Mouse (Mus musculus): ENCODE results near the gene Plekhh2. TPM values are rescaled to one million over a fixed set of nuclear protein-coding genes. Genes with fewer than 3 reads are reported as not detected.

Plekhh2 gene
- polyA plus RNA-seq (2015; fragmentation: Nextera tagmentation; extraction: Ambion mirVana), result 1.2 and 2.1 TPM in 2 replicates

DNA sequence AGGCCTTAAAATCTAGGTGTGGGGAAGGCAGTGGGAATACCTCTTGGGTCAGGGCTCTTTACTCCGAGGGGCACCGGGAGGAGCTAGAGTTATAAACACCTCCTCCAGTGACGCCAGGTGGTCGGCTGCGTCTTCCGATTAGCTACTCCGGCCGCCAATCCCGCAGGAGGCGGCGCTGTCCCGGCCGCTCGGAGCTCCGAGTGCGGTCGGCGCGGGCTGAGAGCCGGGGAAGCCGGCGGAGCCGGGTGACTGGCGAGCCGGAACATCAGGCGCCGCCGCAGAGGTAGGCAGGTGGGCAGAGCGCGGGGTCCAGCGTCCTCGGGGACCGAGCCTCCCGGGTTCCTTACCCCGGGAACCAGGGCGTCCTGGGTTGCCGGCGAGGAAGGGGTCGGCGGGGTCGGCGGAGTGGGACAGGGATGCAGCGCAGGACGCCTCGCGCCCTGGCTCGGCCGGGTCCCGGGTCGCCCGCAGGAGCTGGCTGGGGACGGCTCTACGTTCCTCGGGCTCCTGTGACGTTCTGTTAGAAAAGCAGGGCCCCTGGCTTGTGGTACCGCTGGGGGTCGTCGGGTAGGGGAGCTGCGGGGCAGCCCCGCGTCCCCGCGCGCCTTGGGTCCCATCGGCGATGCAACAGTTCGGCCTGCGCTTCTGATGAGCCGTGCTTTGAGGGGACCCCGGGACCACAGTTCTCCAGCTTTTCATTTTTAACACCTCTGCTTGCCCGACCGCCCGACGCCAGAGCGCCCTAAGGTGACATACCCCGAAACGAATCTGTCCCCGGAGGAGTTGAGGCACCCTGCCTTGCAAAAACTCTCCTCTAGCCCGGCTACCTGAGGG lies at the start of gene Plekhh2:
TSS of gene Plekhh2 (plus strand) at position 214 of the 834 bp plus-strand sequence.
- Histone ChIP-seq H3K9me3 (ENCODE audit: control insufficient read depth, low read length) (no peaks in the 10 kb centered on the region), H3K4me2 (ENCODE audit: low read length) (peak within 1 kb of the TSS; percentile 98), H3K36me3 (ENCODE audit: control insufficient read depth, insufficient read depth, low read length) (no peaks in the 10 kb centered on the region), H3K9ac (ENCODE audit: low read depth, low read length) (peak within 1 kb of the TSS; percentile 83), H3K4me3 (ENCODE audit: low read length) (peak within 1 kb of the TSS; percentile 89), H3K27me3 (replicated peaks; ENCODE audit: control insufficient read depth, insufficient read depth, low read length) (no peaks in the 10 kb centered on the region), H3K4me1 (ENCODE audit: control insufficient read depth, insufficient read depth, low read depth, low read length) (peaks cover 16% of the 10 kb centered on the region), H3K27ac (ENCODE audit: low read depth, low read length) (peak within 1 kb of the TSS; percentile 44; the same call in 1 of the 2 replicates)
- under 1% methylated on average over 74 of the region's 79 CpGs for WGBS
- peak; percentile 92 for ATAC-seq

DNA sequence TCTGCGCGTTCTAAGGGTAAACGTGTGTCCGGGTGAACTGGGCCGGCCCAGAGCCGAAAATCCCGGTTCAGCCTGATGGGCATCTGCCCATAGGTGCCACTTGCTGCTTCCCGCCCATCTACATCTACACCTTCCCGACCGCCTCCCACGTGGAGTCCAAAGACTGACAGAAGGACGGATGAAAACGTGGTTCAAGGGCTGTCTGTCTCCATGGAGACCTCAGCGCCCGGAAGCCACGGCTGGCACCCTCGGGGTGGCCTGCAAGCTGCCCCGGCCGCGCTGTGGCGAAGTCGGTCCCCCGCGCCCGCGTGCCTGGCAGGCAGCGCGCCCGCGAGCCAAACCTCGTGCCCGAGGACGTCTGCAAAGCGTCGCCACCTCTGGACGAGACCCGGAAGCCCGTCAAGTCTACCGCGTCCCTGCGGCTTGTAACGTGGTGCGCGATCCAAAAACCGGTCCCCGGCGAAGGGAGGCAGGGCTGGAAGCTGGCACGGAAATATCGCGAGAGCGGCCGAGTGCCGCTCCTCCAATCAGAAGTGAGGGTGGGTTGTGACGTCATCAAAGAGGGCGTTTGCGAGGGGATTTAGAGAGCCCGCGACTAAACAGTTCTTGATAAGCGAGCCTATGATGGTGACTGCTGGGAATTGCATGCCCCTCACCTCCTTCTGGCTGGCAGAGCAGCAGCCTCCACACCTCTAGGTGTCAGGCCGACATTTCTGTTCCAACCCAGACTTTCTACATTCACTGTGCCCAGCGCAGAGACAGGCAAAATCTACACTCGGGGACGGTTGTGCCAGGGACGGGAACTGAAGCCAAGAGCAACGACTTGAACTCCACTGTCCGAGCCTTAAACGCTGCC lies 45.7 kb upstream of the Plekhh2 start, which contains the start of gene Thada:
TSS of gene Thada (minus strand) at position 453 of the 856 bp plus-strand sequence.
- H3K4me3 ChIP-seq (ENCODE audit: low read length), result peak within 1 kb of the TSS; percentile 70
- under 1% methylated on average over 64 of the region's 67 CpGs for WGBS
- peaks cover 8% of the 10 kb centered on the region for H3K4me1 ChIP-seq (ENCODE audit: control insufficient read depth, insufficient read depth, low read depth, low read length)
- ATAC-seq, result peak; percentile 99
- no peaks in the 10 kb centered on the region for H3K27me3 ChIP-seq (replicated peaks; ENCODE audit: control insufficient read depth, insufficient read depth, low read length)
- H3K36me3 ChIP-seq (ENCODE audit: control insufficient read depth, insufficient read depth, low read length), result no peaks in the 10 kb centered on the region
- peak within 1 kb of the TSS; percentile 78 for H3K27ac ChIP-seq (ENCODE audit: low read depth, low read length)
- peak within 1 kb of the TSS; percentile 85 for H3K4me2 ChIP-seq (ENCODE audit: low read length)
- no peaks in the 10 kb centered on the region for H3K9me3 ChIP-seq (ENCODE audit: control insufficient read depth, low read length)
- peak within 1 kb of the TSS; percentile 85 for H3K9ac ChIP-seq (ENCODE audit: low read depth, low read length)

GRCm38 (mm10) chr17:84474312-84474711 lies 37.4 kb upstream of the Plekhh2 start:
- Histone ChIP-seq H3K4me1 (ENCODE audit: control insufficient read depth, insufficient read depth, low read depth, low read length) (no peaks in the 10 kb centered on the region), H3K9ac (ENCODE audit: low read depth, low read length) (no peak overlapping the region), H3K4me2 (ENCODE audit: low read length) (no peak overlapping the region), H3K27ac (ENCODE audit: low read depth, low read length) (no peak overlapping the region), H3K9me3 (ENCODE audit: control insufficient read depth, low read length) (no peaks in the 10 kb centered on the region), H3K27me3 (replicated peaks; ENCODE audit: control insufficient read depth, insufficient read depth, low read length) (no peaks in the 10 kb centered on the region), H3K4me3 (ENCODE audit: low read length) (no peak overlapping the region), H3K36me3 (ENCODE audit: control insufficient read depth, insufficient read depth, low read length) (no peaks in the 10 kb centered on the region)
- WGBS, result 62% methylated on average over 4 of the region's 4 CpGs
- no peak for ATAC-seq

GRCm38 (mm10) chr17:84477176-84477575 lies 34.5 kb upstream of the Plekhh2 start:
- Histone ChIP-seq H3K4me1 (ENCODE audit: control insufficient read depth, insufficient read depth, low read depth, low read length) (no peaks in the 10 kb centered on the region), H3K9me3 (ENCODE audit: control insufficient read depth, low read length) (no peaks in the 10 kb centered on the region), H3K4me3 (ENCODE audit: low read length) (no peak overlapping the region), H3K9ac (ENCODE audit: low read depth, low read length) (no peak overlapping the region), H3K27me3 (replicated peaks; ENCODE audit: control insufficient read depth, insufficient read depth, low read length) (no peaks in the 10 kb centered on the region), H3K4me2 (ENCODE audit: low read length) (no peak overlapping the region), H3K36me3 (ENCODE audit: control insufficient read depth, insufficient read depth, low read length) (no peaks in the 10 kb centered on the region), H3K27ac (ENCODE audit: low read depth, low read length) (no peak overlapping the region)
- WGBS, result 85% methylated on average over 5 of the region's 5 CpGs
- no peak for ATAC-seq

GRCm38 (mm10) chr17:84478276-84478675 lies 33.4 kb upstream of the Plekhh2 start:
- Histone ChIP-seq H3K4me2 (ENCODE audit: low read length) (no peak overlapping the region), H3K4me3 (ENCODE audit: low read length) (no peak overlapping the region), H3K9ac (ENCODE audit: low read depth, low read length) (no peak overlapping the region), H3K4me1 (ENCODE audit: control insufficient read depth, insufficient read depth, low read depth, low read length) (no peaks in the 10 kb centered on the region), H3K36me3 (ENCODE audit: control insufficient read depth, insufficient read depth, low read length) (no peaks in the 10 kb centered on the region), H3K9me3 (ENCODE audit: control insufficient read depth, low read length) (no peaks in the 10 kb centered on the region), H3K27me3 (replicated peaks; ENCODE audit: control insufficient read depth, insufficient read depth, low read length) (no peaks in the 10 kb centered on the region), H3K27ac (ENCODE audit: low read depth, low read length) (no peak overlapping the region)
- WGBS, result 70% methylated on average over 4 of the region's 4 CpGs
- no peak for ATAC-seq

DNA sequence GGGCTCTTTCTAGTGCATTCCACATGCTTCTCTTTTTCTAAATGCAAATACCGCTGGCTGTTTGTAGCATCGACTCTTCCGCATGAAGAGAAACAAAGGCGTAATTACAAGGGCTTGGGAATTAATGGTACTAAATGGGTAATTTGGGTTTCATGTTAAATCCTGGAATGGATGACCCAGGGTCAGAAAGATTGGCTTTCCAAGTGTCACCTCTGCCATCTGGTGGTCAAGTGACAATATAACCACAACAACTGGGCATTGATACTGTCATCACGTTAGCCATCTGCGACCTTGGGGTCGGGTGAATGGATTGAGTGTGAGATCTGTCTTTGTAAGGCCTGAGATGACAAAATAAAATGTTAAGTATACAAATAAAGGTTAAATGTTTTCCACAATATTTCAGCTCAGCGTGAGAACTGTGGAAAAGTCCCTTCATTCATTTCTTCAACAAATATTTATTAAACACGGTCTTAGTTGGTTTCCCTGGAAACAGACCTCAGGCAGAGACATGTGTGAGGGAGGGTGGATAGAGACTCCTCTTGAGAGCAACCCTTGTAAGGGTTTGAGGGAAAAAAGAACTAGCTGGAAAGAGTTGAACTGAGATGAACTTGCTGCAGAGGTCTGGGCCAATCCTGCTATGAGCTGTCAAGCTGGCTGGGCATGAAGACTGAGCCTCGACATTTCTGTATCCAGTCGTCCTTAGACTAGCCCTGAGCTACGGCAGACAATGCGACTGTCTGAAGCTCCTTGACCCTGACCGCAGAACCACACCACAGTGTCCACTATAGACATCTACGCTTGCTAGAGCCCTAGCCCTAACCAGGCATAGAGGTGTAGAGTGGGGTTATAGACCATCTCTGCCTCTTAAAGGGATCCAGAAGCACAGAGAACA lies 31.0 kb upstream of the Plekhh2 start:
- no peaks in the 10 kb centered on the region for H3K9me3 ChIP-seq (ENCODE audit: control insufficient read depth, low read length)
- H3K27me3 ChIP-seq (replicated peaks; ENCODE audit: control insufficient read depth, insufficient read depth, low read length), result no peaks in the 10 kb centered on the region
- no peak overlapping the region for H3K27ac ChIP-seq (ENCODE audit: low read depth, low read length)
- no peak overlapping the region for H3K9ac ChIP-seq (ENCODE audit: low read depth, low read length)
- no peaks in the 10 kb centered on the region for H3K36me3 ChIP-seq (ENCODE audit: control insufficient read depth, insufficient read depth, low read length)
- no peak overlapping the region for H3K4me3 ChIP-seq (ENCODE audit: low read length)
- no peaks in the 10 kb centered on the region for H3K4me1 ChIP-seq (ENCODE audit: control insufficient read depth, insufficient read depth, low read depth, low read length)
- 40% methylated on average over 15 of the region's 15 CpGs for WGBS
- no peak overlapping the region for H3K4me2 ChIP-seq (ENCODE audit: low read length)
- 0 out of 2 replicates have a peak, but pooled peaks have one; percentile 37 for ATAC-seq

DNA sequence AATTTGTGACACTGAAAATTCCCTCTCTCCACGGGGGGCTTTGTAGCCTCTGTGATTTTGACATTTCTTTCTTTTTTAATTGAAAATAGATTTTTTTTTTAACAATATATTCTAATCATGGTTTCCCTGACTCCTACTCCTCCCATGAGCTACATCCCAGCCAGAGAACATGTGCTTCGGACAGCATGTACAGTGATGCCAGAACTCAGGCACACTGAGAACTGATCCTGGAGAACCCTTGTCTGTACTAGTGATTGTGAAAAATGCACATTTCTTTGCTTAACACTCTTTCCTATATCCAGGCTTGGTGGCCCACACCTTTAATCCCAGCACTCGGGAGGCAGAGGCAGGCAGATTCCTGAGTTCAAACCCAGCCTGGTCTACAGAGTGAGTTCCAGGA lies 28.9 kb upstream of the Plekhh2 start:
- WGBS, result 93% methylated on average over 3 of the region's 3 CpGs
- Histone ChIP-seq H3K9ac (ENCODE audit: low read depth, low read length) (no peak overlapping the region), H3K9me3 (ENCODE audit: control insufficient read depth, low read length) (no peaks in the 10 kb centered on the region), H3K27ac (ENCODE audit: low read depth, low read length) (no peak overlapping the region), H3K4me1 (ENCODE audit: control insufficient read depth, insufficient read depth, low read depth, low read length) (no peaks in the 10 kb centered on the region), H3K27me3 (replicated peaks; ENCODE audit: control insufficient read depth, insufficient read depth, low read length) (no peaks in the 10 kb centered on the region), H3K4me2 (ENCODE audit: low read length) (no peak overlapping the region), H3K36me3 (ENCODE audit: control insufficient read depth, insufficient read depth, low read length) (no peaks in the 10 kb centered on the region), H3K4me3 (ENCODE audit: low read length) (no peak overlapping the region)
- ATAC-seq, result no peak

DNA sequence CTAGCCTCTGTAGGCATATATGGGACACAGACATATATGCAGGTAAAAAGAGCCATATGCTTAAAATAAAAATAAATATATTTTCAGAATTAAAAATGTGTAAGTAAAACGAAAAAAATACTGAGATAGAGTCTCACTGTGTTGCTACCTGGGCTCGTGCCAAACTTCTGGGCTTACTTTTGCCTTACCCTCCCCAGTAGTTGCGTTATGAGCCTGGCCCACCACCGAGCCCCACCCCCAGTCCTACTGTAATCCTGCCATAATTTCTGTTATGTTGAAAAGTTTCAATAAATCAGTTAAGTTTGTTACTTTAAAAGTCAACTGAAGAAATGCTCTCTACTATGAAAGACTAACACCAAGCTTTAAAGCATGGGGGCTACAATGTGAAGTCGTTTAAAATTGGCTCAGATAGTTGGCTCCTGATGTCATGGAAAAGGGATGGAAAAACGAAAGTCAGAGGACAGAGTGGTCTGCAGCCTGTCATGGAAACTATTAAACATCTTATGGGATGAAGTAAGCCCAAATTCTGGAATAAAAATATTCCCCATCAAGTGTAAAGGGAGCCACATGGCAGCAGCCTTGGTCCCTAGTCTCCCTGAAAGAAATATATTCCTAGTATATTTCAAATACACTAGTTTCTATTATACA lies 27.9 kb upstream of the Plekhh2 start:
- WGBS, result 82% methylated on average over 6 of the region's 6 CpGs
- no peak overlapping the region for H3K27ac ChIP-seq (ENCODE audit: low read depth, low read length)
- no peaks in the 10 kb centered on the region for H3K4me1 ChIP-seq (ENCODE audit: control insufficient read depth, insufficient read depth, low read depth, low read length)
- no peak overlapping the region for H3K4me3 ChIP-seq (ENCODE audit: low read length)
- no peaks in the 10 kb centered on the region for H3K27me3 ChIP-seq (replicated peaks; ENCODE audit: control insufficient read depth, insufficient read depth, low read length)
- no peaks in the 10 kb centered on the region for H3K36me3 ChIP-seq (ENCODE audit: control insufficient read depth, insufficient read depth, low read length)
- H3K9ac ChIP-seq (ENCODE audit: low read depth, low read length), result no peak overlapping the region
- H3K4me2 ChIP-seq (ENCODE audit: low read length), result no peak overlapping the region
- ATAC-seq, result no peak
- H3K9me3 ChIP-seq (ENCODE audit: control insufficient read depth, low read length), result no peaks in the 10 kb centered on the region

Measured in hindbrain, embryonic 16.5 days (tissue).